Mouse (Mus musculus) G1E (cell line): ENCODE measurements around the gene Trpm5. TPM values are rescaled to one million over a fixed set of nuclear protein-coding genes. Genes with fewer than 3 reads are reported as not detected.

Source experiments
- ATAC-seq: 2 replicates; pipeline ENCODE4 v1.8.0; 2016; ENCODE audit warnings: mild to moderate bottlenecking; ENCODE audit not compliant: insufficient number of reproducible peaks, poor library complexity, low FRiP score, severe bottlenecking; ENCODE audit errors: extremely low read depth
- DNase-seq: peaks from one replicate; pipeline ENCODE4 v3.0.0; 2012; ENCODE audit warnings: low spot score
- H3K27me3 ChIP-seq: 2 replicates; pipeline ENCODE4 v1.6.1; 2012; ENCODE audit warnings: mild to moderate bottlenecking, low read length, inconsistent platforms; ENCODE audit not compliant: insufficient read depth
- H3K36me3 ChIP-seq: replicated peaks from 2 replicates; pipeline ENCODE3; 2012; ENCODE audit warnings: mild to moderate bottlenecking, inconsistent platforms
- H3K4me1 ChIP-seq: 2 replicates; pipeline ENCODE4 v1.6.1; 2012; ENCODE audit warnings: low read depth, low read length, inconsistent platforms, mixed read lengths; ENCODE audit not compliant: insufficient read depth
- H3K4me3 ChIP-seq: 2 replicates; pipeline ENCODE4 v1.5.1; 2012; ENCODE audit warnings: low read depth, mild to moderate bottlenecking, inconsistent platforms, low read length, moderate library complexity, mixed read lengths
- H3K9me3 ChIP-seq: replicated peaks from 2 replicates; pipeline ENCODE4 v1.6.1; 2012; ENCODE audit warnings: inconsistent platforms
- CTCF ChIP-seq: IDR thresholded peaks from 2 replicates; pipeline ENCODE4 v1.5.1; 2012; ENCODE audit warnings: low read depth, low read length, inconsistent platforms, mixed read lengths
- GATA1 ChIP-seq: IDR thresholded peaks from 2 replicates; pipeline ENCODE4 v1.6.1; 2012; ENCODE audit warnings: borderline replicate concordance, low read length, inconsistent platforms, mixed read lengths
- GATA2 ChIP-seq: IDR thresholded peaks from 2 replicates; pipeline ENCODE4 v1.6.1; 2012; ENCODE audit warnings: low read depth, low read length, inconsistent platforms, borderline replicate concordance
- POLR2AphosphoS5 ChIP-seq: IDR thresholded peaks from 2 replicates; pipeline ENCODE4 v1.6.1; 2012; ENCODE audit warnings: low read depth, low read length, inconsistent platforms; ENCODE audit not compliant: insufficient replicate concordance
- TAL1 ChIP-seq: conservative IDR thresholded peaks from 2 replicates; pipeline ENCODE4 v1.6.1; 2012; ENCODE audit warnings: low read depth, low read length, inconsistent platforms, mixed read lengths
- polyA plus RNA-seq: library from polyadenylated mRNA; stranded (reverse); fragments of >175 nt; gene quantifications from 2 replicates; pipeline ENCODE4 v1.2.3, GENCODE M21; 2012
- total RNA-seq, 2 experiments: library from RNA; stranded (forward) in 1 of 2; stranded (reverse) in 1 of 2; fragments of 200-1000 nt in 1 of 2; fragments of >200 nt in 1 of 2; fragmentation: Nextera tagmentation in 1 of 2; gene quantifications; 2 replicates each; pipeline ENCODE4 v1.2.3; 2014 to 2017

Gene Trpm5
- total and polyA plus RNA-seq, 3 experiments, result 0.33 TPM; not detected in 2

GRCm38 (mm10) chr7:143124902-143125301 is 30.5 kb upstream of the Trpm5 start:
- DNase-seq, result no peak
- Histone ChIP-seq H3K36me3 (no peaks in the 10 kb centered on the region), H3K4me3 (no peak overlapping the region), H3K9me3 (no peaks in the 10 kb centered on the region), H3K27me3 (peaks cover 34% of the 10 kb centered on the region), H3K4me1 (no peaks in the 10 kb centered on the region)
- no peak for TF ChIP-seq GATA1
- TF ChIP-seq POLR2AphosphoS5, result no peak
- no peak for ATAC-seq

GRCm38 (mm10) chr7:143123876-143124669 is 29.6 kb upstream of the Trpm5 start:
- no peaks in the 10 kb centered on the region for H3K36me3 ChIP-seq
- H3K4me3 ChIP-seq, result no peak overlapping the region
- no peak for TF ChIP-seq POLR2AphosphoS5
- no peak for TF ChIP-seq GATA1
- TF ChIP-seq TAL1, result no peak
- TF ChIP-seq CTCF, result no peak
- no peak for TF ChIP-seq GATA2
- DNase-seq (no peak), ATAC-seq (no peak)
- peaks cover 7% of the 10 kb centered on the region for H3K4me1 ChIP-seq
- H3K27me3 ChIP-seq, result peaks cover 34% of the 10 kb centered on the region
- H3K9me3 ChIP-seq, result no peaks in the 10 kb centered on the region

GRCm38 (mm10) chr7:143122191-143122590 is 27.7 kb upstream of the Trpm5 start:
- DNase-seq (no peak), ATAC-seq (no peak)
- TF ChIP-seq GATA1 (no peak), GATA2 (no peak), TAL1 (no peak)
- Histone ChIP-seq H3K4me3 (no peak overlapping the region), H3K36me3 (no peaks in the 10 kb centered on the region), H3K9me3 (no peaks in the 10 kb centered on the region), H3K4me1 (peaks cover 7% of the 10 kb centered on the region), H3K27me3 (peaks cover 40% of the 10 kb centered on the region)

GRCm38 (mm10) chr7:143119826-143120225 is 25.4 kb upstream of the Trpm5 start:
- peaks cover 7% of the 10 kb centered on the region for H3K4me1 ChIP-seq
- no peak for DNase-seq
- peaks cover 38% of the 10 kb centered on the region for H3K27me3 ChIP-seq
- ATAC-seq, result no peak
- no peaks in the 10 kb centered on the region for H3K9me3 ChIP-seq
- H3K4me3 ChIP-seq, result no peak overlapping the region
- H3K36me3 ChIP-seq, result no peaks in the 10 kb centered on the region
- TF ChIP-seq GATA1 (no peak), POLR2AphosphoS5 (no peak), CTCF (no peak), GATA2 (no peak), TAL1 (no peak)

GRCm38 (mm10) chr7:143119407-143119806 is 25.0 kb upstream of the Trpm5 start:
- DNase-seq, result no peak
- no peak for TF ChIP-seq GATA1
- no peak for TF ChIP-seq CTCF
- no peak for TF ChIP-seq TAL1
- TF ChIP-seq GATA2, result no peak
- TF ChIP-seq POLR2AphosphoS5, result no peak
- ATAC-seq, result no peak

GRCm38 (mm10) chr7:143116521-143116920 is 22.1 kb upstream of the Trpm5 start:
- H3K36me3 ChIP-seq, result no peaks in the 10 kb centered on the region
- no peak for DNase-seq
- ATAC-seq, result no peak
- no peak for TF ChIP-seq POLR2AphosphoS5
- TF ChIP-seq TAL1, result no peak
- no peak for TF ChIP-seq CTCF
- TF ChIP-seq GATA1, result no peak
- TF ChIP-seq GATA2, result no peak
- no peaks in the 10 kb centered on the region for H3K9me3 ChIP-seq
- peaks cover 15% of the 10 kb centered on the region for H3K27me3 ChIP-seq
- peaks cover 7% of the 10 kb centered on the region for H3K4me1 ChIP-seq
- no peak overlapping the region for H3K4me3 ChIP-seq

More at GRCm38 (mm10) chr7:143119407-143119806, 25.0 kb upstream of the Trpm5 start:
- H3K4me3 ChIP-seq, result no peak overlapping the region
- peaks cover 35% of the 10 kb centered on the region for H3K27me3 ChIP-seq
- no peaks in the 10 kb centered on the region for H3K36me3 ChIP-seq
- H3K9me3 ChIP-seq, result no peaks in the 10 kb centered on the region
- H3K4me1 ChIP-seq, result peaks cover 7% of the 10 kb centered on the region

- TF ChIP-seq CTCF, result no peak
- TF ChIP-seq TAL1, result no peak
- no peak overlapping the region for H3K4me3 ChIP-seq
- DNase-seq (no peak), ATAC-seq (no peak)
- H3K36me3 ChIP-seq, result no peaks in the 10 kb centered on the region
- peaks cover 16% of the 10 kb centered on the region for H3K27me3 ChIP-seq
- peaks cover 6% of the 10 kb centered on the region for H3K4me1 ChIP-seq
- no peaks in the 10 kb centered on the region for H3K9me3 ChIP-seq
These were observed 20.3 kb upstream of the Trpm5 start for GRCm38 (mm10) chr7:143114773-143115172.
